Mouse (Mus musculus) neural tube, embryonic 13.5 days (tissue): Measurements from ENCODE around the gene Ap2m1. TPM values are rescaled to one million over a fixed set of nuclear protein-coding genes. Genes with fewer than 3 reads are reported as not detected.

Experiments used
- ATAC-seq: fragments of 200-750 bp; cut with Nextera tagmentation; 2 replicates; pipeline ENCODE4 v1.8.0; 2017; ENCODE audit warnings: low read depth, mild to moderate bottlenecking, moderate TSS enrichment, moderate library complexity
- H3K27ac ChIP-seq: fragments of 300-500 bp; sonication (generic); replicated peaks from 2 replicates; pipeline ENCODE4 v1.5.1; 2015; ENCODE audit warnings: moderate library complexity, mild to moderate bottlenecking, inconsistent platforms
- H3K27me3 ChIP-seq: fragments of 300-500 bp; sonication (generic); 2 replicates; pipeline ENCODE4 v1.6.1; 2015; ENCODE audit warnings: mild to moderate bottlenecking, inconsistent platforms
- H3K36me3 ChIP-seq: fragments of 300-500 bp; sonication (generic); 2 replicates; pipeline ENCODE4 v1.6.1; 2015; ENCODE audit warnings: mild to moderate bottlenecking, inconsistent platforms
- H3K4me1 ChIP-seq: fragments of 300-500 bp; sonication (generic); replicated peaks from 2 replicates; pipeline ENCODE4 v1.6.1; 2015; ENCODE audit warnings: inconsistent platforms
- H3K4me2 ChIP-seq: fragments of 300-500 bp; sonication (generic); 2 replicates; pipeline ENCODE4 v1.6.1; 2015; ENCODE audit warnings: inconsistent platforms, mild to moderate bottlenecking, moderate library complexity
- H3K4me3 ChIP-seq: fragments of 300-500 bp; sonication (generic); 2 replicates; pipeline ENCODE4 v1.5.1; 2015; ENCODE audit warnings: mild to moderate bottlenecking, inconsistent platforms
- H3K9ac ChIP-seq: fragments of 300-500 bp; sonication (generic); 2 replicates; pipeline ENCODE4 v1.6.1; 2015; ENCODE audit warnings: moderate library complexity, mild to moderate bottlenecking, inconsistent platforms
- H3K9me3 ChIP-seq: fragments of 300-500 bp; sonication (generic); 2 replicates; pipeline ENCODE4 v1.6.1; 2016; ENCODE audit warnings: inconsistent platforms
- WGBS: fragments of 180-500 bp; shearing (Covaris S2); methylation state at CpG from one replicate; pipeline ENCODE4 v1.1.7; 2015; 5-methylcytosine and 5-hydroxymethylcytosine counted together
- polyA plus RNA-seq: library from polyadenylated mRNA; unstranded; fragments of >200 nt; fragmentation: Nextera tagmentation; extraction: Ambion mirVana; gene quantifications from 2 replicates; pipeline ENCODE4 v1.2.1, GENCODE M21; 2015

The Ap2m1 gene
- polyA plus RNA-seq, 1 experiment from 2014 or later: 1,063 TPM

DNA sequence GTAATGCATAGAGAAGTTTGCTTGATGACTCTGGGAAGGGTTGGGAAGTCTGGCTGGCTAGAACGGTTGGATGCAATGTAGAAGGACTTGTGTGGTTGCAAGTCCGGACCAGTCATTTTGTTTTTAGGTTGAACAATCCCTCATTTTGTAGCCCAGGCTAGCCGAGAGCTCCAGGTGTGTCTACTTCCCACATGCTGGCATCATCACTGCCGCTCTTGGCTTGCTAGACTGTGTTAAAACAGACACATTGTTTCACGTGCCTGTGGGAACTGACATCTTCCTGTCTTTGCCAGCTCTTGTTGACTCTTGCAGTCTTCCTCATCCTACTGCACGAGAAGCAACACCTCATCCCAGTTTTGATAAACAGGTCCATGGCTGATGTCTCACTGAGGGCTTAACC lies 19.7 kb downstream of the Ap2m1 start:
- H3K4me3 ChIP-seq: no peak overlapping the region
- no peaks in the 10 kb centered on the region for H3K27me3 ChIP-seq
- no peak overlapping the region for H3K4me2 ChIP-seq
- no peak overlapping the region for H3K9ac ChIP-seq
- WGBS: 94% methylated on average over 6 of the region's 6 CpGs
- H3K27ac ChIP-seq: no peak overlapping the region
- H3K36me3 ChIP-seq: peaks cover 88% of the 10 kb centered on the region
- ATAC-seq: no peak
- H3K9me3 ChIP-seq: no peaks in the 10 kb centered on the region
- peaks cover 3% of the 10 kb centered on the region for H3K4me1 ChIP-seq

- no peak for ATAC-seq
- 71% methylated on average over 7 of the region's 7 CpGs for WGBS
These were observed 22.1 kb downstream of the Ap2m1 start for GRCm38 (mm10) chr16:20557381-20557780.

DNA sequence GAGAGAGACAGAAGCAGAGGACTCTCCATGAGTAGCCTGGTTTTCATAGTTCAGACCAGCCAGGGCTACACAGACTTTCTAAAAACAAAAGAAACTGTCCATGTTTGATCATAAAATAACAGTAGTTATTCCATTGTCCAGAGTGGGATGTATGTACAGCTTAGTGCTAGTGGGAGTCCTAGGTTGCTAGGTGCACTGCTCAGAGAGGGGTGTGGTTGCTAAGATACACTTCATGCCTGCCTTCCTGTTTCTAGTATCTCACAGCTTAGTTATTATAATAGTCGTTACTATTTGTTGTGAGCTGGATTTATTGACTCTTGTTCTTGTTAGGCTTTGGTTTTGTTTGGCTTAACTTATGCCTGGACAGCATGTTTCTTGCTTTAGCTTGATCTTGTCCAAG lies 29.8 kb downstream of the Ap2m1 start:
- H3K27me3 ChIP-seq: no peaks in the 10 kb centered on the region
- no peaks in the 10 kb centered on the region for H3K4me1 ChIP-seq
- H3K4me3 ChIP-seq: no peak overlapping the region
- peaks cover 35% of the 10 kb centered on the region for H3K36me3 ChIP-seq
- 52% methylated on average over 1 of the region's 1 CpGs for WGBS
- H3K9ac ChIP-seq: no peak overlapping the region
- no peak for ATAC-seq
- H3K9me3 ChIP-seq: no peaks in the 10 kb centered on the region
- H3K4me2 ChIP-seq: no peak overlapping the region
- no peak overlapping the region for H3K27ac ChIP-seq

More at GRCm38 (mm10) chr16:20557381-20557780, 22.1 kb downstream of the Ap2m1 start:
- no peaks in the 10 kb centered on the region for H3K27me3 ChIP-seq
- H3K4me3 ChIP-seq: no peak overlapping the region
- H3K27ac ChIP-seq: no peak overlapping the region
- no peak overlapping the region for H3K9ac ChIP-seq
- no peaks in the 10 kb centered on the region for H3K4me1 ChIP-seq
- no peaks in the 10 kb centered on the region for H3K9me3 ChIP-seq
- peaks cover 89% of the 10 kb centered on the region for H3K36me3 ChIP-seq
- H3K4me2 ChIP-seq: no peak overlapping the region

- WGBS: under 1% methylated on average over 24 of the region's 24 CpGs
- Histone ChIP-seq H3K27ac (peak within 1 kb of the TSS; percentile 67), H3K4me1 (peaks cover 28% of the 10 kb centered on the region), H3K27me3 (peaks cover 70% of the 10 kb centered on the region), H3K36me3 (no peaks in the 10 kb centered on the region), H3K9ac (peak within 1 kb of the TSS; percentile 79), H3K9me3 (no peaks in the 10 kb centered on the region), H3K4me2 (peak within 1 kb of the TSS; percentile 70), H3K4me3 (peak within 1 kb of the TSS; percentile 55)
- peak; percentile 78 for ATAC-seq
These were observed 54.2 kb downstream of the Ap2m1 start, which contains the start of gene Vwa5b2 for GRCm38 (mm10) chr16:20589366-20589938. TSS of gene Vwa5b2 (plus strand) at chr16:20589471.

- H3K36me3 ChIP-seq: no peaks in the 10 kb centered on the region
- H3K9me3 ChIP-seq: no peaks in the 10 kb centered on the region
- under 1% methylated on average over 39 of the region's 39 CpGs for whole genome bisulfite sequencing
- H3K4me3 ChIP-seq: peak overlapping the region; percentile 55
- H3K27ac ChIP-seq: peak overlapping the region; percentile 67
- H3K4me1 ChIP-seq: peaks cover 28% of the 10 kb centered on the region
- H3K9ac ChIP-seq: peak overlapping the region; percentile 79
- peaks cover 77% of the 10 kb centered on the region for H3K27me3 ChIP-seq
- ATAC-seq: peak; percentile 85
- H3K4me2 ChIP-seq: peak overlapping the region; percentile 70
These were observed 54.8 kb downstream of the Ap2m1 start for GRCm38 (mm10) chr16:20589939-20590679.

DNA sequence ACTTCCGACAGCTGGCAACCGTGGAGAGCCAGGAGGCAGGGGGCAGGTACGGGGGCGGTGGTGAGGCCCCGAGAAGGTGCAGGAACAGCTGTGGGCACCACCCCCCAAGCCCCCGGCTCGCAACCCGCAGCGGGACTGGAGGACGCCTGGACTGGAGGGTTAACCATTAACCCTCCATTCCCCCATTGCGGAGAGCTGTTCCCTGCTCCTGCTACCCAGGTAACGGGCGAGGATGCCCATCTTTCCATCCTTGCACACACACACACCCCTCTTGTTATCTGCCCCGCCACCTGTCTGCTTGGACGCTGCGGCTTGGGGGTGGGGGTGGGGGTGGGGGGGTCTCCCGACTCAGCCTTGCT lies 55.4 kb downstream of the Ap2m1 start:
- no peaks in the 10 kb centered on the region for H3K9me3 ChIP-seq

DNA sequence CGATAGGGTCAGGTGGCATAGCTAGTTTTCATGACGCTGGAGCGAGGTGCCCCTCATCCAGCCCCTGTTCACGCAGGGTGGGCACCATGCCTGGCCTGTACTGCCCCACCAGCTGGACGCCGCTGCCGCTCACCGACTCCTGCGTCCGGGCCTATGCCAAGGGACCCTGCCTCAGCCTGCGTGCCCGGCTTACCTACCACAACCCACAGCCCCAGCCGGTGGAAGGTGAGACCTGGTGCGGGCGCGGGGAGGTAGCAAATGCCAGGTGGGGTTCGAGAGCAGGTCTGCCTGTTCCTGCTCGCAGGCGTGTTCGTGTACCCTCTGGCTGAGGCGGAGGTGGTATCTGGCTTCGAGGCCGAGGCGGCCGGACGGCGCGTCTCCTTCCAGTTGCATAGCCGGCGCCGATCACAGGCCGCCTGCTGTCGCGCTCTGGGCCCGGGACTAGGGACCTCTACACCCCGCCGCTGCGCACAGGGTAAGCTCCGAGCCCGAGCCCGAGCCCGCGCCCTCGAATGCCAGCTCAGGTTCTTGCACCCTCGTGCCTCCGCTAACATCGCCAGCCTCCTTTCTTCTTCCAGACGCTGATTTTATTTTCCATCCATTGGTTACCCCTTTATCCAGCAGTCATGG lies 55.9 kb downstream of the Ap2m1 start:
- Histone ChIP-seq H3K36me3 (no peaks in the 10 kb centered on the region), H3K9me3 (no peaks in the 10 kb centered on the region), H3K27me3 (peaks cover 79% of the 10 kb centered on the region), H3K4me2 (peak overlapping the region; percentile 70), H3K4me3 (peak overlapping the region; percentile 55), H3K27ac (no peak overlapping the region), H3K9ac (peak overlapping the region; percentile 79), H3K4me1 (peaks cover 28% of the 10 kb centered on the region)
- WGBS: 4% methylated on average over 48 of the region's 48 CpGs
- peak; percentile 28 for ATAC-seq

More for the DNA sequence above, 55.4 kb downstream of the Ap2m1 start:
- Histone ChIP-seq H3K4me3 (peak overlapping the region; percentile 55), H3K27me3 (peaks cover 78% of the 10 kb centered on the region), H3K9ac (peak overlapping the region; percentile 79), H3K36me3 (no peaks in the 10 kb centered on the region), H3K4me1 (peaks cover 28% of the 10 kb centered on the region), H3K4me2 (peak overlapping the region; percentile 70), H3K27ac (no peak overlapping the region)
- ATAC-seq: peak; percentile 2; the same call in 1 of the 2 replicates
- 2% methylated on average over 17 of the region's 17 CpGs for WGBS

Other genes starting within 250 kb of the Ap2m1 start
- gene Parl, start 233.1 kb upstream of the Ap2m1 start, polyA plus RNA-seq: 77.5 and 85.7 TPM in 2 replicates
- not detected in 2 replicates for gene Cyp2ab1, start 210.1 kb upstream of the Ap2m1 start, polyA plus RNA-seq
- gene Abcc5, start 109.1 kb upstream of the Ap2m1 start, polyA plus RNA-seq: 120 and 123 TPM in 2 replicates
- gene Eif2b5, start 36.7 kb upstream of the Ap2m1 start, polyA plus RNA-seq: 102 and 103 TPM in 2 replicates
- gene Dvl3, start 18.5 kb upstream of the Ap2m1 start, polyA plus RNA-seq: 48.5 and 55.4 TPM in 2 replicates
- gene Abcf3, start 13.1 kb downstream of the Ap2m1 start, polyA plus RNA-seq: 72.2 and 81.5 TPM in 2 replicates
- 23.8 and 27.0 TPM in 2 replicates for gene Vwa5b2, start 54.0 kb downstream of the Ap2m1 start, polyA plus RNA-seq
- 15.0 and 16.2 TPM in 2 replicates for gene Eef1akmt4, start 76.1 kb downstream of the Ap2m1 start, polyA plus RNA-seq
- 1.4 TPM in 1 of 2 replicates, not detected in the other for gene Gm49333, start 76.1 kb downstream of the Ap2m1 start, polyA plus RNA-seq
- gene Alg3, start 76.3 kb downstream of the Ap2m1 start, polyA plus RNA-seq: 43.2 and 44.8 TPM in 2 replicates
- gene Camk2n2, start 85.8 kb downstream of the Ap2m1 start, polyA plus RNA-seq: 20.8 and 23.7 TPM in 2 replicates
- 12.2 and 12.8 TPM in 2 replicates for gene Ece2, start 94.3 kb downstream of the Ap2m1 start, polyA plus RNA-seq
- 352 and 361 TPM in 2 replicates for gene Psmd2, start 116.2 kb downstream of the Ap2m1 start, polyA plus RNA-seq
- 141 and 144 TPM in 2 replicates for gene Eif4g1, start 132.8 kb downstream of the Ap2m1 start, polyA plus RNA-seq
- 26.3 and 27.8 TPM in 2 replicates for gene Fam131a, start 157.8 kb downstream of the Ap2m1 start, polyA plus RNA-seq
- gene Polr2h, start 182.2 kb downstream of the Ap2m1 start, polyA plus RNA-seq: 89.9 and 92.3 TPM in 2 replicates
- gene Clcn2, start 182.3 kb downstream of the Ap2m1 start, polyA plus RNA-seq: 30.8 and 31.4 TPM in 2 replicates
- 5.8 and 6.9 TPM in 2 replicates for gene Chrd, start 197.6 kb downstream of the Ap2m1 start, polyA plus RNA-seq
- gene Thpo, start 199.0 kb downstream of the Ap2m1 start, polyA plus RNA-seq: 0.99 and 1.5 TPM in 2 replicates